Mouse (Mus musculus) liver, embryonic 11.5 days (tissue): ENCODE results near the gene Gmppa. TPM values are rescaled to one million over a fixed set of nuclear protein-coding genes. Genes with fewer than 3 reads are reported as not detected.
A peak's percentile ranks its signal among the peaks of the same experiment; 100 is the strongest.

Experiments
- ATAC-seq: fragments of 200-750 bp; cut with Nextera tagmentation; replicated peaks from 2 replicates; pipeline ENCODE4 v1.8.0; 2017; ENCODE audit warnings: moderate number of reproducible peaks, mild to moderate bottlenecking, moderate TSS enrichment, moderate library complexity; ENCODE audit not compliant: low FRiP score
- DNase-seq: peaks from one replicate; pipeline ENCODE4 v3.0.0-alpha.2; 2017; ENCODE audit warnings: low spot score
- H3K27ac ChIP-seq: fragments of 300-500 bp; sonication (generic); 2 replicates; pipeline ENCODE4 v1.5.1; 2014; ENCODE audit warnings: mild to moderate bottlenecking, low read depth, low read length, control low read depth
- H3K27me3 ChIP-seq: fragments of 300-500 bp; sonication (generic); replicated peaks from 2 replicates; pipeline ENCODE4 v1.6.1; 2014; ENCODE audit warnings: low read length, mixed read lengths; ENCODE audit not compliant: control insufficient read depth, insufficient read depth
- H3K36me3 ChIP-seq: fragments of 300-500 bp; sonication (generic); 2 replicates; pipeline ENCODE4 v1.6.1; 2014; ENCODE audit warnings: mild to moderate bottlenecking, low read length, moderate library complexity, mixed read lengths; ENCODE audit not compliant: control insufficient read depth, insufficient read depth
- H3K4me1 ChIP-seq: fragments of 300-500 bp; sonication (generic); replicated peaks from 2 replicates; pipeline ENCODE4 v1.6.1; 2014; ENCODE audit warnings: low read length, mixed read lengths; ENCODE audit not compliant: control insufficient read depth, insufficient read depth
- H3K4me2 ChIP-seq: fragments of 300-500 bp; sonication (generic); 2 replicates; pipeline ENCODE4 v1.6.1; 2014; ENCODE audit warnings: mild to moderate bottlenecking, control low read depth, moderate library complexity
- H3K4me3 ChIP-seq: fragments of 300-500 bp; sonication (generic); 2 replicates; pipeline ENCODE4 v1.5.1; 2014; ENCODE audit warnings: low read depth, low read length, control low read depth
- H3K9ac ChIP-seq: fragments of 300-500 bp; sonication (generic); 2 replicates; pipeline ENCODE4 v1.6.1; 2014; ENCODE audit warnings: low read depth, low read length, control low read depth
- H3K9me3 ChIP-seq: fragments of 300-500 bp; sonication (generic); 2 replicates; pipeline ENCODE4 v1.6.1; 2016; ENCODE audit warnings: low read length, inconsistent platforms, mixed read lengths; ENCODE audit not compliant: control insufficient read depth
- whole genome bisulfite sequencing: fragments of 180-500 bp; shearing (Covaris S2); extraction: QIAGEN DNeasy Blood & Tissue Kit; methylation state at CpG from one replicate; pipeline ENCODE4 v1.1.7; 2014; 5-methylcytosine and 5-hydroxymethylcytosine counted together
- polyA plus RNA-seq: library from polyadenylated mRNA; unstranded; fragments of >200 nt; fragmentation: Nextera tagmentation; extraction: Ambion mirVana; gene quantifications from 2 replicates; pipeline ENCODE4 v1.2.1, GENCODE M21; 2014

Gmppa gene
- 64.0 and 69.1 TPM in 2 replicates for polyA plus RNA-seq

DNA sequence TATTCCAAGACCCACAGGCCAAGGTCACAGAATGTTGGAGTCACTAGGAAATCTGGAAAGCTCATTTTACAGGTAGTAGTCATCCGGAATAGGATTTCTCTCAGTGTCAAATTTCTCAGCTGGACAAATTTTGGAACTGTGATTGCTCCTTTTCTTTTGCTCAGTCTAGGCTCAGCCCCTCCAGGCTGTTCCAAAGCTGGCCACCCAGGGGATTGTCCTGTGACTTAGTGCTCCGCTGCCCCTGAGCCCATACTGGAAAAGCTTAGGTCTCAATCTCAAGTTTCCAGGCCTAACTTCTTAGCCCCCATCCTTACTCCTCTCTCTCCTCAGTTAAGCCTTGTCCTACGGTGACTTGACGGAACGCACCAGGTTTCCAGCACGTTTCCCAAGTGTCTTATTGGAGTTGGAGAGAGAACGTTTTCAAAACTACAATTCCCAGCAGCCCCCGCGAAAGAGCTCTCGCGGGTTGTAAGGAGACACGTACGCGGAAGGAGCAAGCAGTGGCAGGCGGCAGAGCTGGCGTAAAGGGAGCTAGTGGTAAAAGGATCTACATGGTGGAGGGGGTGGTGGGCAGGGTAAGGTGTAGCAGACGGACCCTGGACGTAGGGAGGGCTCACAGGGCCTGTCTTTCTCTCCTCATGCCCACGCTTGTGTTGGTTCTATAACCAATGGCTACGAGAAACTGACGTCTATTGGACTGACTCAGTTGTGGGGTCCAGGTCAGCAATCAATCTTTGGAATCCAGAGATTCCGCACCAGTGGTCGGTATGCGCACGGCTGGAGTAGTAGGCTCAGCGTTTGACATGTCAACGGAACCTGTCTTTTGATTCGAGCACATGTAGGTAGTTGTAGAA is at the start of gene Gmppa:
Gmppa (plus strand) TSS at position 456 of the 854 bp plus-strand sequence.
- Histone ChIP-seq H3K4me2 (peak within 1 kb of the TSS; percentile 83), H3K36me3 (no peaks in the 10 kb centered on the region), H3K27ac (0 out of 2 replicates have a peak within 1 kb of the TSS, but pooled peaks have one; percentile 17), H3K9ac (peak within 1 kb of the TSS; percentile 78), H3K27me3 (peaks cover 4% of the 10 kb centered on the region; the same call in 1 of the 2 replicates), H3K9me3 (no peaks in the 10 kb centered on the region), H3K4me1 (peaks cover 15% of the 10 kb centered on the region), H3K4me3 (peak within 1 kb of the TSS; percentile 70)
- ATAC-seq (peak; percentile 77), DNase-seq (peak; percentile 81)
- WGBS: 7% methylated on average over 28 of the region's 28 CpGs

DNA sequence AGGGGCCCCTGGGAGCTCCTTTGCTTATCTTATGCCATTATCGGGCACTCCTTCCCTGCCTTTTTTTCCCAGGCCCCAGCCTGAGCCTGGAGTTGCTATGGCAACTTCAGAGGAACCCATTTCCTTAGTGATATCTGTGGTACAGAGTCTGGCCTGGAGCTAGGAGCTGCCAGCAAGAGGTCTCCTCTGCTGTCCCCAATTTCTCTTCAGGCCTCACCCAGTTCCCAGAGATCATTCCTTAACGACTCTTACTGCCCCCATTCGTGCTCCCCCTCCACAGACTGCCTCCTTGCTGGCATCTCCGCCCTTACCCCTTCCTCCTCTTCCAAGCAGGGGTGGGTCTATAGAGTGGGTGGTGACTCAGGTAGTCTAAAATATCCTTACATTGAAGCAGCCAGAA is 49.6 kb upstream of the Gmppa start:
- Histone ChIP-seq H3K27ac (no peak overlapping the region), H3K4me1 (peaks cover 7% of the 10 kb centered on the region; the same call in 1 of the 2 replicates)
- WGBS: 24% methylated on average over 4 of the region's 4 CpGs

DNA sequence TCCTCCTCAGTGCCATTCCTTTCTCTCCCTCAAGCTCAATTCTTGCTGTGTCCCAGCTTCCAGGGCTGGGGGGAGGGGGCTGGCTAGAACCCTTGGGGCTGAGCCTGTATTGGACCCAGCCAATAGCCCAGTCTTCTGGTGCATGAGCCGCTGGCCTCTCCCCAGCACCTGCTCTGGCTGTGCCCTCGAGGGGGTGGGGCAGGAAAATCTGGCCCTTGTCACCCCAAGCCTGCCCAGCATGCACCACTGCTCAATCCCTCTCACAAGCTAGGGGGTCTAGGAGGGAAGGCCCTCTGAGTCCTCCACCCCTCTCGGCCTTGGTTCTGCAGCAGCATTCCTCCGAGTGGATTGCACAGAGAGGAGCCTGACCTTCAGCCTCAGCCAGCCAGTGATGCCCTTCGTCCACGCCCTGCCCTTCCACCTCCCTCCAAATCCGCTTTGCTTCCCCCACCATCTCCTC is 48.2 kb upstream of the Gmppa start:
- Histone ChIP-seq H3K9me3 (no peaks in the 10 kb centered on the region), H3K4me2 (peak overlapping the region; percentile 51), H3K27me3 (peaks cover 78% of the 10 kb centered on the region), H3K4me3 (no peak overlapping the region), H3K27ac (no peak overlapping the region), H3K36me3 (no peaks in the 10 kb centered on the region), H3K4me1 (peaks cover 7% of the 10 kb centered on the region; the same call in 1 of the 2 replicates), H3K9ac (no peak overlapping the region)
- WGBS: 22% methylated on average over 7 of the region's 7 CpGs
- no peak for DNase-seq
- ATAC-seq: no peak

More for the DNA sequence above, 49.6 kb upstream of the Gmppa start:
- no peak overlapping the region for H3K4me3 ChIP-seq
- no peak for DNase-seq
- no peak overlapping the region for H3K9ac ChIP-seq
- H3K9me3 ChIP-seq: no peaks in the 10 kb centered on the region
- ATAC-seq: no peak
- peaks cover 91% of the 10 kb centered on the region for H3K27me3 ChIP-seq
- H3K4me2 ChIP-seq: no peak overlapping the region
- H3K36me3 ChIP-seq: no peaks in the 10 kb centered on the region

DNA sequence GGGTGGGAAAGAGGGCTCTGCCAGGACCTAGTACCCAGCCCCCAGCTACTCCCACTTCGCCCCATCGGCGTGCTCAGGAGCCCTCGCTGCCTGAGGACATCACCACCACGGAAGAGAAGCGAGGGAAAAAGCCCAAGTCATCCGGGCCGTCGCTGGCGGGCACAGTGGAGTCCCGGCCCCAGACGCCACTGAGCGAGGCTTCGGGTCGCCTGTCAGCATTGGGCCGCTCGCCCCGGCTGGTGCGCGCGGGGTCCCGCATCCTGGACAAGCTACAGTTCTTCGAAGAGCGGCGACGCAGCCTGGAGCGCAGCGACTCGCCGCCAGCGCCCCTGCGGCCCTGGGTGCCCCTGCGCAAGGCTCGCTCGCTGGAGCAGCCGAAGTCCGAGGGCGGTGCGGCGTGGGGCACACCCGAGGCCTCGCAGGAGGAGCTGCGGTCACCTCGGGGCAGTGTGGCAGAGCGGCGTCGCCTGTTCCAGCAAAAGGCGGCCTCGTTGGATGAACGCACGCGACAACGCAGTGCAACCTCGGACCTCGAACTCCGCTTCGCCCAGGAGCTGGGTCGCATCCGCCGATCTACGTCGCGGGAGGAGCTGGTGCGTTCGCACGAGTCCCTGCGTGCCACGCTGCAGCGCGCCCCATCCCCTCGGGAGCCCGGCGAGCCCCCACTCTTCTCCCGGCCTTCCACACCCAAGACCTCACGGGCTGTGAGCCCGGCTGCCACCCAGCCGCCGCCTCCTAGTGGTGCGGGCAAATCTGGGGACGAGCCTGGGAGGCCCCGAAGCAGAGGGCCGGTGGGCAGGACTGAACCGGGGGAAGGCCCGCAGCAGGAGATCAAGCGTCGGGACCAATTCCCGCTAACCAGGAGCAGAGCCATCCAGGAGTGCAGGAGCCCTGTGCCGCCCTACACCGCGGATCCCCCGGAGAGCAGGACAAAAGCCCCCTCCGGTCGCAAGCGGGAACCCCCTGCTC is 47.5 kb upstream of the Gmppa start:
- no peak for ATAC-seq
- Histone ChIP-seq H3K27ac (no peak overlapping the region), H3K4me1 (peaks cover 7% of the 10 kb centered on the region; the same call in 1 of the 2 replicates)

DNA sequence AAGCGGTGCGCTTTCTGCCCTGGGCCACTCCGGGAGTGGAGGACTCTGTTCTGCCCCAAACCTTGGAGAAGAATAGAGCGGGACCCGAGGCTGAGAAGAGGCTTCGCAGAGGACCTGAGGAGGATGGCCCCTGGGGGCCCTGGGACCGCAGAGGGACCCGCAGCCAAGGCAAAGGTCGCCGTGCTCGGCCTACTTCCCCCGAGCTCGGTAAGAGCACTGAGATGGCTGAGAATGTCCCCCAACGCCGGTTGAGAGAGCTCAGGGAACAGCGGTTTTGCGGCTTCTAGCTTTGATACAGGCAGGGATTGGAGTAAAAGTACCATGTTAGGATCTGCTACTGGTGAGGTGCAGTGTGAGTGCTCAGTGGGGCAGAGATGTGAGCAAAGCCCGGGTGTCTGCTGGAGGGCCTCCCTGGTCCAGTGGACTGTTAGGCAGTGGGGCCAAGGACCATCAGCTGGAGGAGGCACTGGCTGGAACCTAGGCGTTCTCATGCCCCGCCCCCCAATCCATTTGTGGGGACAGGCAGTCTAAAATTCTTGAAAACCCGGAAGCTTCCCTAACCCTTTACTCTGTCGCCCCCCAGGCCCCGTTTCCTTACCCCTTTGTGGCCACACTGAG is 46.7 kb upstream of the Gmppa start:
- DNase-seq (no peak), ATAC-seq (no peak)
- WGBS: 22% methylated on average over 23 of the region's 23 CpGs
- Histone ChIP-seq H3K4me3 (no peak overlapping the region), H3K36me3 (no peaks in the 10 kb centered on the region), H3K27me3 (peaks cover 75% of the 10 kb centered on the region), H3K9ac (no peak overlapping the region), H3K4me2 (peak overlapping the region; percentile 51), H3K9me3 (no peaks in the 10 kb centered on the region), H3K4me1 (peaks cover 7% of the 10 kb centered on the region; the same call in 1 of the 2 replicates), H3K27ac (no peak overlapping the region)

More for the DNA sequence above, 47.5 kb upstream of the Gmppa start:
- Histone ChIP-seq H3K9ac (no peak overlapping the region), H3K4me3 (peak overlapping the region; percentile 24), H3K36me3 (no peaks in the 10 kb centered on the region), H3K27me3 (peaks cover 72% of the 10 kb centered on the region), H3K4me2 (peak overlapping the region; percentile 51), H3K9me3 (no peaks in the 10 kb centered on the region)
- 6% methylated on average over 94 of the region's 94 CpGs for WGBS
- peak; percentile 45 for DNase-seq

DNA sequence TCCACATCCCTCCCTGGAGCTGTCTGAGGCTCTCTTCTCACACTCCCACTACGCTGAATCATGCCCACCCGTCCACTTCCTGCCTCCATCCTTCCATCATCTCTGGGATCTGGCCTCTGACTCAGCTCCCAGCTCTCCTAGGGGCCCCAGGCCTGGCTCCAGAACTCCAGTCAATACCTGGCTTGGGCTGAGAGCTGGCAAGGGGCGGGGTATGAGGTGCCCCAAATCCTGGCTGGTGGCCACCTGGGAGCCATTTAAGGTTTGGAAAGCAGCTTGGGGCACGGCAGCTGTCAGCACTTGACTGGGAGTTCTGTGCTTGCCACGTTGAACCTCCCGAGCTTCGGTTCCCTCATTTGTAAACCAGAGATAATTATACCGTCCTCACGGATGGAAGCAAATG is 42.6 kb upstream of the Gmppa start:
- ATAC-seq (no peak), DNase-seq (no peak)
- Histone ChIP-seq H3K9ac (no peak overlapping the region), H3K9me3 (no peaks in the 10 kb centered on the region), H3K4me3 (no peak overlapping the region), H3K36me3 (no peaks in the 10 kb centered on the region), H3K4me2 (no peak overlapping the region), H3K4me1 (0 out of 2 replicates have a peak, but pooled peaks cover 4% of the 10 kb centered on the region), H3K27ac (no peak overlapping the region), H3K27me3 (peaks cover 36% of the 10 kb centered on the region)
- WGBS: 72% methylated on average over 9 of the region's 9 CpGs

DNA sequence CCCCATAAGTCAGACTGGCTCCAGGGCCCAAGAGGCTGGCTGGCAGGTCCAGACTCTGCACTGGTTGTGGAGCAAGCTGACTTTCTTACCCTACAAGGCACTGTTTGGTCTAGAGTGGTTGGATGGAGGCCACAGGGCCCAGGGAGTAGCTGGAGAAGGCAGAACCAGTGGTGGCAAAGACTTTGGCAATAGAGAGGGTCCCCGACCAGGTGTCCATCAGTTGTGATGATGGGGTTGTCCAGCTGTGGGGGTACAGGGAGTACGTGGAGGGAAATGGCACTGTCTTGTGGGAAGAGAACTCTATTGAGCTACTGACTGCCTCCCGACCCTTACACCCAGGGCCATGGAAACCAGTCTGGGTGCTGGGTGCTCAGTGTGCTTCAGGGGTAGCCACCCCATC is 41.9 kb upstream of the Gmppa start:
- no peaks in the 10 kb centered on the region for H3K9me3 ChIP-seq
- peaks cover under 1% of the 10 kb centered on the region; the same call in 1 of the 2 replicates for H3K4me1 ChIP-seq
- no peak overlapping the region for H3K4me2 ChIP-seq
- 77% methylated on average over 3 of the region's 3 CpGs for WGBS
- H3K27me3 ChIP-seq: peaks cover 29% of the 10 kb centered on the region
- H3K27ac ChIP-seq: no peak overlapping the region
- no peaks in the 10 kb centered on the region for H3K36me3 ChIP-seq
- no peak for ATAC-seq
- no peak for DNase-seq
- H3K9ac ChIP-seq: no peak overlapping the region
- no peak overlapping the region for H3K4me3 ChIP-seq
